Mouse (Mus musculus): ENCODE results near the gene Skap1.
"Not testable (repeated sequence)": the region's sequence is repeated elsewhere in the genome, so short reads cannot be mapped to it uniquely, and the experiment has no call there.

Gene Skap1

GRCm38 (mm10) chr11:96696168-96696727 is 231.9 kb downstream of the Skap1 start:
- DNase-seq (ENCODE audit: low spot score) = no peak

GRCm38 (mm10) chr11:96696842-96697455 is 232.6 kb downstream of the Skap1 start:
- no peak for DNase-seq (ENCODE audit: low spot score)

GRCm38 (mm10) chr11:96697467-96697866 is 233.1 kb downstream of the Skap1 start:
- DNase-seq (ENCODE audit: low spot score) = no peak

GRCm38 (mm10) chr11:96703813-96704212 is 239.4 kb downstream of the Skap1 start:
- DNase-seq (ENCODE audit: low spot score) = no peak

GRCm38 (mm10) chr11:96711268-96711667 is 246.9 kb downstream of the Skap1 start:
- DNase-seq (ENCODE audit: low spot score) = no peak

- no peak for DNase-seq (ENCODE audit: low spot score)
These were observed 247.3 kb downstream of the Skap1 start for GRCm38 (mm10) chr11:96711670-96712069.

GRCm38 (mm10) chr11:96713210-96714005 is 249.0 kb downstream of the Skap1 start:
- no peak for DNase-seq (ENCODE audit: low spot score)

- DNase-seq (ENCODE audit: low spot score) = no peak
These were observed 249.6 kb downstream of the Skap1 start for GRCm38 (mm10) chr11:96714011-96714410.

- not testable (repeated sequence) for DNase-seq (ENCODE audit: low spot score)
These were observed 250.8 kb downstream of the Skap1 start for GRCm38 (mm10) chr11:96715168-96715567.

- DNase-seq (ENCODE audit: low spot score) = no peak
These were observed 254.2 kb downstream of the Skap1 start for GRCm38 (mm10) chr11:96718609-96719008.

GRCm38 (mm10) chr11:96725833-96726232 is 261.4 kb downstream of the Skap1 start:
- no peak for DNase-seq (ENCODE audit: low spot score)

GRCm38 (mm10) chr11:96728577-96728976 is 264.2 kb downstream of the Skap1 start:
- DNase-seq (ENCODE audit: low spot score) = no peak

GRCm38 (mm10) chr11:96729462-96729861 is 265.1 kb downstream of the Skap1 start:
- no peak for DNase-seq (ENCODE audit: low spot score)

GRCm38 (mm10) chr11:96730327-96730726 is 265.9 kb downstream of the Skap1 start:
- DNase-seq (ENCODE audit: low spot score) = no peak

- no peak for DNase-seq (ENCODE audit: low spot score)
These were observed 268.3 kb downstream of the Skap1 start for GRCm38 (mm10) chr11:96732657-96733056.

GRCm38 (mm10) chr11:96735908-96736307 is 271.5 kb downstream of the Skap1 start:
- DNase-seq (ENCODE audit: low spot score) = peak; percentile 15

- DNase-seq (ENCODE audit: low spot score) = no peak
These were observed 272.0 kb downstream of the Skap1 start for GRCm38 (mm10) chr11:96736361-96736760.

- no peak for DNase-seq (ENCODE audit: low spot score)
These were observed 273.5 kb downstream of the Skap1 start for GRCm38 (mm10) chr11:96737673-96738471.

- no peak for DNase-seq (ENCODE audit: low spot score)
These were observed 276.4 kb downstream of the Skap1 start for GRCm38 (mm10) chr11:96740796-96741195.

- DNase-seq (ENCODE audit: low spot score) = no peak
These were observed 277.6 kb downstream of the Skap1 start for GRCm38 (mm10) chr11:96741995-96742394.

- DNase-seq (ENCODE audit: low spot score) = no peak
These were observed 278.6 kb downstream of the Skap1 start for GRCm38 (mm10) chr11:96743000-96743399.

- no peak for DNase-seq (ENCODE audit: low spot score)
These were observed 279.5 kb downstream of the Skap1 start for GRCm38 (mm10) chr11:96743891-96744290.

Data from ovary, adult 18-20 months (tissue).